Mouse (Mus musculus): Measurements from ENCODE around the gene Ddx31.

- no peak for TF ChIP-seq EP300 (IDR thresholded peaks at IDR 0.05; ENCODE audit: low read depth)
- TF ChIP-seq CTCF (IDR thresholded peaks at IDR 0.05; ENCODE audit: low read depth): no peak
Measured at GRCm38 (mm10) chr2:28915768-28916512, 75.7 kb downstream of the Ddx31 start.
